Mouse (Mus musculus): ENCODE measurements around the gene Ddx28.
"Not testable (repeated sequence)": the region's sequence is repeated elsewhere in the genome, so short reads cannot be mapped to it uniquely, and the experiment has no call there.

Gene Ddx28

GRCm38 (mm10) chr8:106010748-106011642, 687 bp downstream of the Ddx28 start:
- DNase-seq, result peak; percentile 93

DNA sequence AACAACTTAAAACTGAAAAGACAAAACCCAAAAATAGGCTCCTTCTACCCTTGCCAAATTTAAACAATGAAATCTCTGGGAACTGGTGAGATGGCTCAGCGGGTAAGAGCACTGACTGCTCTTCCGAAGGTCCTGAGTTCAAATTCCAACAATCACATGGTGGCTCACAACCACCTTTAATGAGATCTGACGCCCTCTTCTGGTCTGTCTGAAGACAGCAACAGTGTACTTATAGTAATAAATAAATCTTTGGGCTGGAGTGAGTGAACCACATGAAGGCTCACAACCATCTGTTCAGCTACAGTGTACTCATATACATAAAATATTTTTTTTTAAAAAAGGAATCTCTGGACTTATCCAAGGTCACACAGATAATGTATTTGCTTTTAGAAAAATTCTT, 3.8 kb downstream of the Ddx28 start:
- not testable (repeated sequence) for DNase-seq

DNA sequence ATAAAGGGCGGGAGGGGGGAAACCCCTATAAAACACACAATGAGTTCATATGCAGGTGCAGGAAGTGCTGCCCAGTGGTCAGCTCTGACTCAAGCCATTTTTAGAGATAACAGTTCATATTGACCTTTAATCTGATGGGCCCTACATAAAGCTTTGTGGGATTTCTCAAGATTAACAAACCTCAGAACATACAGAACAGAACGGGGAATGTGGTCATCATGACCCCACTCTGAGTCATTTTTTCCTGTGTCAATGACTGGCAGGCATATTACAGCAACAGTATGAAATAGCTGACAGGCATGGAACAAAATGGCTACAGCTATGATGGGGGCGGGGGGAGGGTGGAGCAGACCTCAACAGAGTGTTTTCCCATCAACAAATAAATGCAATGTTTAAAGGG, 4.5 kb downstream of the Ddx28 start:
- no peak for DNase-seq

DNA sequence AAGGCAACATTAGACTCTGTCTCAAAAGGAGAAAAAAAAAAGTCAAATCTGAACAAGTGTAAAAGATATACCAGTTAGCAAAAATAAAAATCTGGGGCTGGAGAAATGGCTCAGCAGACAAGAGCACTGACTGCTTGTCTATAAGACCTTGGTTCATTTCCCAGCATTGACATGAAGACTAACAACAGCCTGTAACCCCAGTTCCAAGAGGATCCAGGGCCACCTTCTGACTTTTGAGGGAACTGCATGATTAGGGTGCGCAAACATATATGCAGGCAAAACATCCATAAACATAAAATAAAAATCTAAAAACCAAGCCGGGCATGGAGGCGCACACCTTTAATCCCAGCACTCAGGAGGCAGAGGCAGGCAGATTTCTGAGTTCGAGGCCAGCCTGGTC, 5.3 kb downstream of the Ddx28 start:
- no peak for DNase-seq

GRCm38 (mm10) chr8:106005875-106006274, 5.8 kb downstream of the Ddx28 start, which contains the start of gene Dpep2nb:
Gene Dpep2nb, minus strand, starts transcription at chr8:106005975.
- DNase-seq, result no peak

GRCm38 (mm10) chr8:106004538-106005207, 7.0 kb downstream of the Ddx28 start:
- no peak for DNase-seq

DNA sequence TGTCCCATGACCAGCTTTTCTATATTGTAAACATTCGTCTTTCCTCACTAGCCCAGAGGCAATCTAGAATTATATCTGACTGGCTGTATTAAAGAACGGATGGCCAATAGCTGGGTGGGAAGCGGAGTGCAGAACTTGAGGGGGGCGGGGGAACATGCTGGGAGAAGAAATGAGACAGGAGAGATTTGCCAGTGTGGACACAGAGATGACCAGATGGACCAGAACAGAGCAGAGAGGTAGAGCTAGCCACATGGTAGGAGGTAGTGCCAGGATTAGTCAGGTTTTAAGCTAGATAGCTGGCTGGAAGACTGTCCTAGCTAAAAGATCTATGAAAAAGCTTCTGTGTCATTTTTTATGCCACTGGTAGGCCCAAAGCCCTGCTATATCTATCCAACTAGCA, 9.8 kb downstream of the Ddx28 start:
- DNase-seq, result no peak

- DNase-seq, result no peak
Measured at GRCm38 (mm10) chr8:105998971-105999370, 12.7 kb downstream of the Ddx28 start.

GRCm38 (mm10) chr8:105996359-105996758, 15.3 kb downstream of the Ddx28 start:
- DNase-seq, result no peak

- DNase-seq, result no peak
Measured at GRCm38 (mm10) chr8:105993226-105993625, 18.5 kb downstream of the Ddx28 start.

DNA sequence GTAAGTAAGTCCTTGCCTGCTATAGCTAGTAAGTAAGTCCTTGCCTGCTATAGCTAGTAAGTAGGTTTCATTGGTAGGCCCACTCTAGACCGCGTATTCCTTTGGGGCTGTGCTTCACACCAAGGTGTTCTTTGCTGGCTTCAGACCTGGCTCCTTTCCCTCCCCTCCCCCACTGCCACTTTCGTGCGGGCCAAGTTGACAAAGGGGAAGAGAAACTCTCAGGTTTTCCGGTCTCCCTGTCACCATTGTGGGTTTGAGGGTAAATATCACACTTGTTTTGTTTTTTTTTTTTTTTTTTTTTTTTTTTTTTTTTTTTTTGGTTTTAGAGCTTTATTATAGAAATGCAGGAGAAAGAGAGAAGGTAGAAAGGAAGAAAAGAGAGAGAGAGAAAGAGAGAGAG, 19.2 kb downstream of the Ddx28 start:
- peak; percentile 47 for DNase-seq

- peak; percentile 26 for DNase-seq
Measured at GRCm38 (mm10) chr8:105991546-105991945, 20.1 kb downstream of the Ddx28 start.

DNA sequence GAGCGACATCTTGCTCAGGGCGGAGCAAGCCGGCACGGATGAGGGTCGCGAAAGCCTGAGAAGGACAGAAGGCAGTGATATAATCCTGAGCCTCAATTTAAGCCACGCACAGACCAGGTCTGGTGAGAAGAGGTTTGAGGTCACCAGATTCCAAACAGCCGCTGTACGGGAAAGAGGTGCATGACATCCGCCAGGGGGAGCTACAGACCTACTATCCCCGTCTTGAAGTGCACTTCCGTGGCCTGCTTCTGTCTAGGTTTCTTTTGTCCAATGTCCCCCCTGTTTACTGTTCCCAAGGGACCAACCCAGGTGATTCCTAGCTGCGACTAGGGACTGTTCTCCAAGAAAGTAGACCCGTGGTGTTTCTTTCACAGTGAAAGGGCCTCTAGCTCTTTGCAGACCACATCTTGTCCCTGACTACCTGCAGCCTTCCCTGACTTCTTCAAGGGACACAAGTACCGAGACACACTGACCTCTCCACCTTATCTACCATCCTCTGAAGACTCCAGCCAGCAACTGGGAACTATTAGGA, 20.8 kb downstream of the Ddx28 start, which contains the start of gene Dus2:
TSS of gene Dus2 (plus strand) at position 482 of the 532 bp plus-strand sequence.
- peak; percentile 93 for DNase-seq

GRCm38 (mm10) chr8:105988546-105988945, 23.1 kb downstream of the Ddx28 start:
- DNase-seq, result no peak

- not testable (repeated sequence) for DNase-seq
Measured at GRCm38 (mm10) chr8:105983406-105983805, 28.3 kb downstream of the Ddx28 start.

- no peak for DNase-seq
Measured at GRCm38 (mm10) chr8:105981146-105981545, 30.5 kb downstream of the Ddx28 start.

- DNase-seq, result no peak
Measured at GRCm38 (mm10) chr8:105979325-105979724, 32.4 kb downstream of the Ddx28 start, which contains the start of gene Dpep3. Gene Dpep3, minus strand, starts transcription at chr8:105979429.

DNA sequence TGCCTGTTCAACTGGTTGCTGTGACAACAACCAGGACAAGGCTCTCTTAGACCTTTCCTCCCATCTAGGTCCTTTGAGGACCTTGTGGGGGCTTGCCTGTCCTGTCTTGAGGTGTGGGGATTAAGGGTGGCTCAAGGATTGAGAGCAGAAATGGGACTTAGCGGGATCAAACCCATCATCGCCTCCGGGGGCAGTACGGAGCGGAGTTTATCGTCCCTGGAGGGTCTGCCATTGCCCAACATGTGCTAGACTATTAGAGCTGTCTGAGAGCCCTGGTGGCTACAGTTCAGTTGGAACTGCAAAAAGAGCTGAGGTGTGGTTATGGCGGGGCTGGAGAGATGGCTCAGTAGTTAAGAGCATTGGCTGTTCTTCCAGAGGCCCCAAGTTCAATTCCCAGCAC, 36.3 kb downstream of the Ddx28 start:
- DNase-seq, result no peak

- no peak for DNase-seq
Measured at GRCm38 (mm10) chr8:105971019-105971720, 40.5 kb downstream of the Ddx28 start.

DNA sequence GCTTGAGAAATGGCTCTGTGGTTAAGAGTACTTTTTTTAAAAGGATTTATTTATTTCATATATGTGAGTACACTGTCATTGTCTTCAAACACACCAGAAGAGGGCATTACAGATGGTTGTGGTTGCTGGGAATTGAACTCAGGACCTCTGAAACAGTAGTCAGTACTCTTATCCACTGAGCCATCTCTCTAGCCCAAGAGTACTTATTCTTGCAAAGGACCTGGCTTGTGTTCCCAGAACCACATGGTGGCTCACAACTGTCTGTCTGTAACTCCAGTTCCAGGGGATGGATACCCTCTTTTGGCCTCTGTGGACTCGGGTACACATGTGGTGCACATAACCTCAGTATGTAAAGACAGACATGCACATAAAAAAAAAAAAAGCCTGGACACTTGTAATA, 42.3 kb downstream of the Ddx28 start:
- no peak for DNase-seq

DNA sequence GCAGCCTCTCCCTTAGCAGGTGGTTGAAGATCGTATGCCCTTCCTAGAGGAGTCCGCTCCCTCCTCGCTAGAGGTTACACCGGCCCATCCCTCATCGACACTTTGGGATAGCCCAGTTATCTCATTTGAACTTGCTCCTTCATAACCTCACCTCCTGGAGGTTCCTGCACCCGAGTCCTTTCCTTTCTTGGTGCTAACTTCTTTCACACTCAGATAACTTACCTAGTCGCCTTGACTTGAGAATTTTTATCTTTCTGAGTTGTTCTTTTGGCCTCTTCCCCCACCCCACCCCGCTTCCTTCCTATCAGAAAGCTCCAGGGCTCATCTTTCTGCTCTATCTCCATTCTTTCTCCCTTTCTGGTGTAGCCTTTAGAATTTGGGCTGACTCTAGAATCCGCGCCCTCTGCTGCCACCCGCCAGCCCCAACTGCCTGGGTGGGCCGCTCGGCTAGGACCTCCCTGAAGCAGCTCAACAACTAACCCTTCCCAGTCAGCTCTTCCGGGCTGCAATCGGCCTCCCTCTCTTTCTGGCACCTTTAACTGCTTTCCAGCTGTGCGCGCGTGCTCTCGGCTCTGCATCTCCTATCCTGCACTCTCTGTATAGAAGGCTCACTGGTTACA, 44.9 kb downstream of the Ddx28 start:
- DNase-seq, result peak; percentile 41

DNA sequence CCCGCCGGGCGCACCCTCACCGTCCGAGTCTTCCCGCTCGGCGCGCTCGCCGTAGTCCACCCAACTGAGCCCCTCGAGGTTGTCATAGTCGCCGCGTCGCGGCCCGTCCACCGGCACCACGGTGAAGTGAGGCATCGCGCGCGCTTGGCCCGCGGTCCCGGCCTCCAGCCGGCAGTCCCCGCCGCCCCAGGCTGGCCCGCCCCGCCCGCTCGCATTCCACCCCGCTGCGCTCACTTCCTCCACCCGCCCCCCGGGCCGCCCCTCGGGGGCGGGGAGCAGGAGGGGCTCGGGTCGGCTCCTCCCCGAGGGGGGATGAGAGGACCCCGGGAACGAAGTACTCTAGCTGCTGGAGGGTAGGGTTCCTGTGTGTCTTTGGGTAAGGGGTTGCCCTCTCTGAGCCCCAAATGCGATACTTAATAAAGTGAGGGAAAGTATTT, 45.8 kb downstream of the Ddx28 start, which contains the start of gene Slc12a4:
TSS of gene Slc12a4 (minus strand) at position 193 of the 437 bp plus-strand sequence.
- peak; percentile 85 for DNase-seq

Data from lung, postnatal 14 days (tissue).